In the genomic region with DNA sequence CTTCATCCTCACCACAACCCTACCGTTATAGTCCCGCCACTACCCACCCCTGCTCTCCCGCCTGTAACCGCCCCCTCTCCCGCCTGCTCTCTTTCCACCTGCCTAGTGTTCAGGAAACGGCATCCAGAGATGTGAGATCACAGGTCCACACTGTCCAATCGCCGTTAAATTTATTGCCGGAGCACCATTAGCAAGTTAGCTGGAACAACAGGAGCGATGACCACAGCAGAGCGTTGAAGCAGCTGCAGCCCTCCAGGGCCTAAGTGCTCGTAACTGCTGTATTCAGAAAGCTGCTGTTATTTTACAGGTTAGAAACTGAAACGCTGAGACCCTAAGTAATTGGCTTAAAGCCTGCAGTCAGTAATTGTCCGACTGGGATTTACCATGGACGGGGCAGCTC, we compare ENCODE assay signal across 20 mouse cellular contexts.
DNase-seq lines count a peak whose midpoint lies in the region; ATAC-seq and TF ChIP-seq lines count a peak whose summit lies in the region.
"Had no signal": no experiment of that assay in that cellular context is flagged by ENCODE, and none has a peak within 500 bp of the region (broad histone marks: within the 10 kb centered on the region; RNA-seq: fewer than 3 reads in every experiment).

No protein-coding gene starts in this region.

- H3K9ac ChIP-seq in hindbrain, postnatal 0 days (replicated peaks; ENCODE audit: low read length): no peak overlapping the region
- H3K9ac ChIP-seq in hindbrain, embryonic 13.5 days: no peak overlapping the region
- H3K9ac ChIP-seq in midbrain, postnatal 0 days (replicated peaks; ENCODE audit: low read length, poor library complexity, severe bottlenecking): no peak overlapping the region
- no peak overlapping the region for H3K9ac ChIP-seq in midbrain, embryonic 16.5 days (ENCODE audit: low read depth, low read length)
- H3K9ac ChIP-seq: forebrain, embryonic 13.5 days; heart, embryonic 13.5 days; liver, postnatal 0 days; stomach, embryonic 15.5 days had no signal

- H3K4me3 ChIP-seq in hindbrain, postnatal 0 days (ENCODE audit: low read length): no peak overlapping the region
- no peak overlapping the region for H3K4me3 ChIP-seq in hindbrain, embryonic 13.5 days
- H3K4me3 ChIP-seq in midbrain, postnatal 0 days (ENCODE audit: low read depth, low read length): no peak overlapping the region
- no peak overlapping the region for H3K4me3 ChIP-seq in midbrain, embryonic 16.5 days (ENCODE audit: low read depth, low read length)
- H3K4me3 ChIP-seq: forebrain, embryonic 13.5 days; heart, embryonic 13.5 days; stomach, embryonic 15.5 days had no signal

- WGBS in hindbrain, postnatal 0 days: 76% methylated on average over 15 of the region's 15 CpGs
- 71% methylated on average over 15 of the region's 15 CpGs for whole genome bisulfite sequencing in hindbrain, embryonic 13.5 days
- 78% methylated on average over 15 of the region's 15 CpGs for WGBS in midbrain, postnatal 0 days
- WGBS in midbrain, embryonic 16.5 days: 80% methylated on average over 15 of the region's 15 CpGs

- no peak for ATAC-seq in hindbrain, postnatal 0 days
- no peak for ATAC-seq in hindbrain, embryonic 13.5 days (ENCODE audit: low FRiP score)
- no peak for ATAC-seq in midbrain, postnatal 0 days (ENCODE audit: low FRiP score)
- ATAC-seq in midbrain, embryonic 16.5 days: no peak
- no peak for ATAC-seq in cerebellum, adult (ENCODE audit: insufficient number of reproducible peaks, low FRiP score, low TSS enrichment)
- ATAC-seq: forebrain, embryonic 13.5 days; intestine, postnatal 0 days; liver, postnatal 0 days had no signal

- DNase-seq in embryo, embryonic 10.5 days (ENCODE audit: low spot score): peak; percentile 14
- no peak for DNase-seq in embryo, embryonic 10 days (ENCODE audit: low spot score)
- no peak for DNase-seq in hindbrain, postnatal 0 days (ENCODE audit: low spot score)
- DNase-seq in midbrain, postnatal 0 days (ENCODE audit: low spot score): peak; percentile 17
- peak; percentile 48 for DNase-seq in mesoderm, embryonic 11.5 days (ENCODE audit: low read depth, low spot score)
- DNase-seq: adrenal gland, adult 8-10 months; gastrocnemius, postnatal 14 days; heart, adult 18-20 months; heart, postnatal 4 days; liver, postnatal 0 days; lung, postnatal 10 days; thymus, adult 2 months had no signal

- no peaks in the 10 kb centered on the region for H3K36me3 ChIP-seq in hindbrain, postnatal 0 days (ENCODE audit: insufficient read depth, low read length)
- H3K36me3 ChIP-seq in hindbrain, embryonic 13.5 days: no peaks in the 10 kb centered on the region
- H3K36me3 ChIP-seq in midbrain, postnatal 0 days (ENCODE audit: insufficient read depth, low read length): no peaks in the 10 kb centered on the region
- no peaks in the 10 kb centered on the region for H3K36me3 ChIP-seq in midbrain, embryonic 16.5 days (ENCODE audit: control insufficient read depth, insufficient read depth, low read length)
- H3K36me3 ChIP-seq: heart, embryonic 13.5 days; stomach, embryonic 15.5 days had no signal

- H3K4me1 ChIP-seq in hindbrain, postnatal 0 days (ENCODE audit: insufficient read depth, low read length): 0 out of 2 replicates have a peak, but pooled peaks cover 3% of the 10 kb centered on the region
- H3K4me1 ChIP-seq in hindbrain, embryonic 13.5 days (replicated peaks): peaks cover 13% of the 10 kb centered on the region; the same call in 1 of the 2 replicates
- H3K4me1 ChIP-seq in midbrain, postnatal 0 days (ENCODE audit: insufficient read depth, low read length): no peaks in the 10 kb centered on the region
- peaks cover 5% of the 10 kb centered on the region; the same call in 1 of the 2 replicates for H3K4me1 ChIP-seq in midbrain, embryonic 16.5 days (ENCODE audit: control insufficient read depth, insufficient read depth, low read length)
- H3K4me1 ChIP-seq: forebrain, embryonic 13.5 days; heart, embryonic 13.5 days; stomach, embryonic 15.5 days had no signal

- H3K4me2 ChIP-seq in hindbrain, postnatal 0 days (ENCODE audit: low read depth, low read length): no peak overlapping the region
- H3K4me2 ChIP-seq in hindbrain, embryonic 13.5 days: no peak overlapping the region
- no peak overlapping the region for H3K4me2 ChIP-seq in midbrain, postnatal 0 days (ENCODE audit: low read depth, low read length, poor library complexity, severe bottlenecking)
- no peak overlapping the region for H3K4me2 ChIP-seq in midbrain, embryonic 16.5 days (ENCODE audit: low read length)
- H3K4me2 ChIP-seq: forebrain, embryonic 13.5 days; heart, embryonic 13.5 days; stomach, embryonic 15.5 days had no signal

- H3K27me3 ChIP-seq in hindbrain, postnatal 0 days (ENCODE audit: insufficient read depth, low read length): no peaks in the 10 kb centered on the region
- no peaks in the 10 kb centered on the region for H3K27me3 ChIP-seq in hindbrain, embryonic 13.5 days
- no peaks in the 10 kb centered on the region for H3K27me3 ChIP-seq in midbrain, postnatal 0 days (ENCODE audit: insufficient read depth, low read length)
- H3K27me3 ChIP-seq in midbrain, embryonic 16.5 days (ENCODE audit: control insufficient read depth, insufficient read depth, low read depth, low read length): no peaks in the 10 kb centered on the region
- H3K27me3 ChIP-seq: forebrain, embryonic 13.5 days; heart, embryonic 13.5 days; stomach, embryonic 15.5 days had no signal

- H3K27ac ChIP-seq in hindbrain, postnatal 0 days: 0 out of 2 replicates have a peak overlapping the region, but pooled peaks have one; percentile 20
- H3K27ac ChIP-seq in hindbrain, embryonic 13.5 days: no peak overlapping the region
- no peak overlapping the region for H3K27ac ChIP-seq in midbrain, postnatal 0 days (ENCODE audit: low read depth, low read length)
- H3K27ac ChIP-seq in midbrain, embryonic 16.5 days (ENCODE audit: low read length): no peak overlapping the region
- H3K27ac ChIP-seq: forebrain, embryonic 13.5 days; heart, embryonic 13.5 days; kidney, postnatal 0 days; stomach, embryonic 15.5 days had no signal

- H3K9me3 ChIP-seq in hindbrain, postnatal 0 days (ENCODE audit: low read length): no peaks in the 10 kb centered on the region
- no peaks in the 10 kb centered on the region for H3K9me3 ChIP-seq in hindbrain, embryonic 13.5 days
- H3K9me3 ChIP-seq in midbrain, postnatal 0 days (ENCODE audit: low read length): no peaks in the 10 kb centered on the region
- H3K9me3 ChIP-seq in midbrain, embryonic 16.5 days (replicated peaks; ENCODE audit: control insufficient read depth, low read length, poor library complexity, severe bottlenecking): no peaks in the 10 kb centered on the region
- H3K9me3 ChIP-seq: heart, embryonic 13.5 days; stomach, embryonic 15.5 days had no signal

- TF ChIP-seq CTCF in hindbrain, postnatal 0 days (IDR thresholded peaks at IDR 0.05; ENCODE audit: low read depth): no peak
- TF ChIP-seq CTCF in midbrain, postnatal 0 days (IDR thresholded peaks at IDR 0.05): no peak

Comparison
In these comparisons a context has a peak if more than half of its experiments do, and no peak if none do; other contexts are left out.
1. DNase-seq: peak in embryo, embryonic 10.5 days (single experiment), midbrain, postnatal 0 days (single experiment) and mesoderm, embryonic 11.5 days (single experiment); none in embryo, embryonic 10 days (single experiment) and hindbrain, postnatal 0 days (single experiment).